Mouse (Mus musculus): ENCODE results near the gene AL607142.1. TPM values are rescaled to one million over a fixed set of nuclear protein-coding genes. Genes with fewer than 3 reads are reported as not detected.

The AL607142.1 gene
- polyA plus RNA-seq, 1 experiment from 2014 or later, result not detected

DNA sequence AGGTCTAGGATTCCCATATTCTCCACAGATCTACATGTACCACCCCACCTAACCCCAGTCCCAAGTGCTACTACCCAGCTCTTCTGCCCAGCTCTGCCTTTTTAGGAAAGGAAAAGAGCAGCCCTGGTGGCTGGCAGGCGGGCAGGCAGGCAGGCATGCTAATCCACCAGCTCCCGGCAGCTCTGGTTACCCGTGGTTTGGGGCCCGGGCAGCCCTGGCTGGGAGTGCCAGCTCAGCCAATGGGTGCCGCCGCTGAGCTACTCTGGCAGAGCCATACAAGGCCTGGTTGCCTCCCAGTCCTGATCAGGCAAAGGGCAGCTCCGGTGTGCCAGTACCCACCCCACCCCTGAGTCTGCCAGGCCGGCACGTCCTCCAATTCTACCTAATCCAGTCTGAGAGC is 78.1 kb downstream of the AL607142.1 start:
- Histone ChIP-seq H3K79me2 (ENCODE audit: inconsistent target) (no peaks in the 10 kb centered on the region), H3K36me3 (ENCODE audit: inconsistent target) (no peaks in the 10 kb centered on the region), H3K4me3 (ENCODE audit: inconsistent target) (no peak overlapping the region), H3K27ac (no peak overlapping the region)
- WGBS (ENCODE audit: missing documents), result 92% methylated on average over 9 of the region's 9 CpGs

Other genes starting within 250 kb of the AL607142.1 start
- not detected in 3 replicates for gene Edn2, start 96.2 kb downstream of the AL607142.1 start, polyA plus RNA-seq (2018)
- not detected in 3 replicates for gene Foxo6, start 222.4 kb downstream of the AL607142.1 start, polyA plus RNA-seq (2018)

Data from macrophage (primary cell).